Mouse (Mus musculus) ES-E14 (cell line): ENCODE results near the gene Dapk3. TPM values are rescaled to one million over a fixed set of nuclear protein-coding genes. Genes with fewer than 3 reads are reported as not detected.
A peak's percentile ranks its signal among the peaks of the same experiment; 100 is the strongest.

Experiments used
- DNase-seq: peaks from one replicate; pipeline ENCODE4 v3.0.0-alpha.2; 2013; ENCODE audit warnings: low read depth, low spot score
- H3K27ac ChIP-seq: 2 replicates; pipeline ENCODE4 v1.5.1; 2012; ENCODE audit warnings: low read depth, mild to moderate bottlenecking, low read length, moderate library complexity, mixed read lengths; ENCODE audit not compliant: poor library complexity, insufficient read depth, severe bottlenecking
- H3K36me3 ChIP-seq: 2 replicates; pipeline ENCODE4 v1.6.1; 2012; ENCODE audit warnings: mild to moderate bottlenecking, low read length, moderate library complexity, mixed read lengths; ENCODE audit not compliant: control insufficient read depth, poor library complexity, insufficient read depth, severe bottlenecking
- H3K4me1 ChIP-seq, 2 experiments: fragments of 150-350 bp in 1 of 2; sonication (generic) in 1 of 2; 2 replicates each; pipeline ENCODE4 v1.6.1; 2012; ENCODE audit warnings: low read length in 2 of 2, mild to moderate bottlenecking in 1 of 2, mixed read lengths in 1 of 2; ENCODE audit not compliant: control insufficient read depth in 2 of 2, insufficient read depth in 2 of 2, poor library complexity in 1 of 2
- H3K4me3 ChIP-seq, 2 experiments: fragments of 150-350 bp in 1 of 2; sonication (generic) in 1 of 2; 2 replicates each; pipeline ENCODE4 v1.5.1; 2012; ENCODE audit warnings: low read length in 2 of 2, low read depth in 1 of 2, mild to moderate bottlenecking in 1 of 2, mixed read lengths in 1 of 2; ENCODE audit not compliant: insufficient read depth in 1 of 2, poor library complexity in 1 of 2, severe bottlenecking in 1 of 2
- H3K9ac ChIP-seq: 2 replicates; pipeline ENCODE4 v1.6.1; 2012; ENCODE audit warnings: low read depth, mild to moderate bottlenecking, low read length, mixed read lengths; ENCODE audit not compliant: poor library complexity, insufficient read depth, severe bottlenecking
- H3K9me3 ChIP-seq: fragments of 150-350 bp; sonication (generic); 2 replicates; pipeline ENCODE4 v1.6.1; 2012; ENCODE audit warnings: low read depth, mild to moderate bottlenecking, low read length; ENCODE audit not compliant: control insufficient read depth, insufficient read depth
- CHD2 ChIP-seq: IDR thresholded peaks from 2 replicates; pipeline ENCODE4 v1.6.1; 2014; ENCODE audit warnings: mild to moderate bottlenecking, low read depth, low read length, inconsistent platforms
- HCFC1 ChIP-seq: IDR thresholded peaks from 2 replicates; pipeline ENCODE4 v1.6.1; 2012; ENCODE audit warnings: low read length, inconsistent platforms, borderline replicate concordance; ENCODE audit not compliant: insufficient read depth
- MAFK ChIP-seq: IDR thresholded peaks from 2 replicates; pipeline ENCODE4 v1.6.1; 2014; ENCODE audit warnings: mild to moderate bottlenecking, low read depth, low read length, inconsistent platforms; ENCODE audit not compliant: insufficient read depth
- ZC3H11A ChIP-seq: IDR thresholded peaks from 2 replicates; pipeline ENCODE4 v1.6.1; 2012; ENCODE audit warnings: low read depth, mild to moderate bottlenecking, inconsistent platforms, low read length, borderline replicate concordance
- ZNF384 ChIP-seq: IDR thresholded peaks from 2 replicates; pipeline ENCODE4 v1.6.1; 2012; ENCODE audit warnings: low read depth, low read length, inconsistent platforms
- in situ Hi-C, 2 experiments: fragments of 600-800 bp; cut with MboI; formaldehyde crosslinking; loops; one replicate each; pipeline ENCODE4 v1.15.1; 2025; ENCODE audit warnings: low sequenced_read_pairs in 2 of 2, inconsistent platforms in 1 of 2; ENCODE audit not compliant: unreplicated experiment in 2 of 2
- total RNA-seq: library from RNA; depleted of rRNA; stranded (reverse); fragments of 300-350 nt; gene quantifications from 2 replicates; pipeline ENCODE4 v1.2.3, GENCODE M21; 2012

Gene Dapk3
- total RNA-seq, 1 experiment, result 65.1 TPM

DNA sequence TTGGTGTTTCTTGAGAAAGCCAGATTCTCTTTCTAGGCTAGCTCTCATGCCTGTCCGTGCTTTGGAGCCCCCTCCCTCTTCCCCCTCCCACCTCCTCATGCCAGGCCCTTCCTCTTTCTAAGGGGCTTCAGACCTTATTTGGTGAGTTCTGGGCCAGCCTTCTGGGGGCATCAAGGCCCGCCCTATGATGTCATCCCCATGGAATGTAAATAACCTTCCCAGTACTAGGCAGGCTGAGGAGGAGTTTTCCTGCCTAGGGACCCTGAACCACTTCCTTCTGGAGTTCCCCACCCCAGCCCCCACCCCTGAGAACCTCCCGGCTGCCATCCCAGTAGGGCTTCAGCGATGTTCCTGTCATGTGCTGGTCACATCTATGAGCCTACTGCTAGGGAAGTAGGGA is 2.0 kb downstream of the Dapk3 start:
- TF ChIP-seq MAFK (no peak), ZNF384 (no peak), CHD2 (no peak), ZC3H11A (no peak), HCFC1 (no peak)
- DNase-seq, result no peak
- Histone ChIP-seq H3K9ac (0 out of 2 replicates have a peak overlapping the region, but pooled peaks have one; percentile 16), H3K9me3 (no peaks in the 10 kb centered on the region), H3K27ac (peak overlapping the region; percentile 48; the same call in 1 of the 2 replicates), H3K36me3 (peaks cover 37% of the 10 kb centered on the region), H3K4me3 (no peak overlapping the region), H3K4me1 (peaks cover 0 to 8% of the 10 kb centered on the region in 2 experiments; a peak in 2 of 4 replicates)
- in situ Hi-C loops, result no loop called here

DNA sequence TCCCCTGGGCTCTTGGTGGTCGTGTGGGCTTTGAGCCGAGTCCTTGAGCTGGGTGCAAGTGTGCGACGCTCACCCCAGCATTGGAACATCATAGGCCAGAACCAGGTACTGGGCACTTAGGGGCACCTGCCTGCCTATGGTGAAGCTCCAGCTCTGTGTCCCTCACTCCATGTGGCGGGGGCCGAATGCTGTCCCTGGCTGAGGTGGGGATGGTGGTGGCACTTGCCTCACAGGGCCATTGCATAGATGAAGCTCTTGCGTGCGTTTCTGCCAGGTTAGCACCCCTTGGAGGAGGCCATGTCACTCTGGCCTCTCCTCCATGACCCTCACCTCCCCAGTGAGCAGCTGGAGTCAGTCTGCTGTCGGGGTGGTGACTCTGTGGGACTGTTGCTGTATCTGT is 4.4 kb downstream of the Dapk3 start:
- Histone ChIP-seq H3K9ac (no peak overlapping the region), H3K4me3 (no peak overlapping the region), H3K9me3 (no peaks in the 10 kb centered on the region), H3K4me1 (peaks cover 2 to 21% of the 10 kb centered on the region in 2 experiments; a peak in 3 of 4 replicates), H3K27ac (no peak overlapping the region), H3K36me3 (peaks cover 18% of the 10 kb centered on the region)
- no peak for DNase-seq
- in situ Hi-C loops, result no loop called here
- no peak for TF ChIP-seq ZNF384
- no peak for TF ChIP-seq HCFC1
- no peak for TF ChIP-seq MAFK

DNA sequence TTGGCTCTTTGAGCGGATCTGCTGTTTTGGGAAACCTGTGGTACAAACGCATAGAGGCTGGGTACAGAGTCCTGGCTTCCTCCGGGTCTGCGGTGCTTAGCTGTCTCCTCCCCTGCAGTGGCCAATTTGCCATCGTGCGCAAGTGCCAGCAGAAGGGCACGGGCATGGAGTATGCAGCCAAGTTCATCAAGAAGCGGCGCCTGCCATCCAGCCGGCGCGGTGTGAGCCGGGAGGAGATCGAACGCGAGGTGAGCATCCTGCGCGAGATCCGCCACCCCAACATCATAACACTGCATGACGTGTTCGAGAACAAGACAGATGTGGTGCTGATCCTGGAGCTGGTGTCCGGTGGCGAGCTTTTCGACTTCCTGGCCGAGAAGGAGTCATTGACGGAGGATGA is 7.0 kb downstream of the Dapk3 start:
- H3K9ac ChIP-seq, result peak overlapping the region; percentile 57
- in situ Hi-C loops, result no loop called here
- H3K9me3 ChIP-seq, result no peaks in the 10 kb centered on the region
- TF ChIP-seq CHD2 (no peak), MAFK (no peak), HCFC1 (no peak), ZNF384 (no peak), ZC3H11A (no peak)
- H3K36me3 ChIP-seq, result peaks cover 15% of the 10 kb centered on the region
- peaks cover 2 to 23% of the 10 kb centered on the region in 2 experiments; a peak in 3 of 4 replicates for H3K4me1 ChIP-seq
- DNase-seq, result no peak
- H3K27ac ChIP-seq, result no peak overlapping the region
- H3K4me3 ChIP-seq, result peak overlapping the region; percentile 20 to 46

GRCm38 (mm10) chr10:81190236-81190911 is 7.6 kb downstream of the Dapk3 start:
- Histone ChIP-seq H3K36me3 (peaks cover 10% of the 10 kb centered on the region), H3K4me1 (peaks cover 2 to 23% of the 10 kb centered on the region in 2 experiments; a peak in 3 of 4 replicates), H3K4me3 (peak overlapping the region; percentile 20 to 46), H3K9me3 (no peaks in the 10 kb centered on the region), H3K9ac (peak overlapping the region; percentile 57; the same call in 1 of the 2 replicates), H3K27ac (no peak overlapping the region)
- TF ChIP-seq HCFC1 (no peak), CHD2 (no peak), MAFK (no peak), ZC3H11A (no peak), ZNF384 (no peak)
- no peak for DNase-seq
- in situ Hi-C loops, result no loop called here
